In genomic region chr19:32343937-32344737, GRCm38 (mm10) we compare ENCODE assay signal across 8 mouse cellular contexts. TPM values are rescaled to one million over a fixed set of nuclear protein-coding genes. Genes with fewer than 3 reads are reported as not detected.
DNase-seq lines count a peak whose midpoint lies in the region; ATAC-seq lines count a peak whose summit lies in the region.

No protein-coding gene starts in this region.

- 10% methylated on average over 17 of the region's 17 CpGs for WGBS in kidney, embryonic 14.5 days
- 10% methylated on average over 17 of the region's 17 CpGs for WGBS in embryonic facial prominence, embryonic 10.5 days
- WGBS in hindbrain, embryonic 14.5 days: 6% methylated on average over 17 of the region's 17 CpGs
- WGBS in midbrain, embryonic 16.5 days: 5% methylated on average over 17 of the region's 17 CpGs

- no peak overlapping the region; the same call in 1 of the 2 replicates for H3K4me3 ChIP-seq in kidney, embryonic 14.5 days (ENCODE audit: low read length)
- H3K4me3 ChIP-seq in embryonic facial prominence, embryonic 10.5 days: peak overlapping the region; percentile 27
- peak overlapping the region; percentile 22 for H3K4me3 ChIP-seq in hindbrain, embryonic 14.5 days (replicated peaks; ENCODE audit: low read length)
- peak overlapping the region; percentile 20 for H3K4me3 ChIP-seq in midbrain, embryonic 16.5 days (ENCODE audit: low read depth, low read length)

- DNase-seq in kidney, adult 8-10 months: no peak
- no peak for DNase-seq in embryonic facial prominence, embryonic 10.5 days (ENCODE audit: low spot score)
- no peak for DNase-seq in hindbrain, embryonic 14.5 days (ENCODE audit: low spot score)
- no peak for DNase-seq in adrenal gland, postnatal 10 days
- DNase-seq in ovary, postnatal 14 days (ENCODE audit: low spot score): no peak
- DNase-seq in urinary bladder, adult 18-20 months (ENCODE audit: low spot score in 2 of 2): no peak

- no peaks in the 10 kb centered on the region for H3K9me3 ChIP-seq in kidney, embryonic 14.5 days (ENCODE audit: control insufficient read depth, low read length)
- no peaks in the 10 kb centered on the region for H3K9me3 ChIP-seq in embryonic facial prominence, embryonic 10.5 days
- H3K9me3 ChIP-seq in hindbrain, embryonic 14.5 days (ENCODE audit: control insufficient read depth, low read length): no peaks in the 10 kb centered on the region
- H3K9me3 ChIP-seq in midbrain, embryonic 16.5 days (replicated peaks; ENCODE audit: control insufficient read depth, low read length, poor library complexity, severe bottlenecking): no peaks in the 10 kb centered on the region

- ATAC-seq in kidney, embryonic 14.5 days (ENCODE audit: low FRiP score, low TSS enrichment): no peak
- peak; percentile 29; the same call in 1 of the 2 replicates for ATAC-seq in hindbrain, embryonic 14.5 days (ENCODE audit: low FRiP score)
- ATAC-seq in midbrain, embryonic 16.5 days: peak; percentile 59

- H3K4me2 ChIP-seq in kidney, embryonic 14.5 days (replicated peaks; ENCODE audit: low read depth, low read length): peak overlapping the region; percentile 35
- peak overlapping the region; percentile 52 for H3K4me2 ChIP-seq in hindbrain, embryonic 14.5 days (replicated peaks)
- H3K4me2 ChIP-seq in midbrain, embryonic 16.5 days (ENCODE audit: low read length): peak overlapping the region; percentile 44

- no peaks in the 10 kb centered on the region for H3K27me3 ChIP-seq in kidney, embryonic 14.5 days (ENCODE audit: control insufficient read depth, insufficient read depth, low read length)
- no peaks in the 10 kb centered on the region for H3K27me3 ChIP-seq in embryonic facial prominence, embryonic 10.5 days (replicated peaks; ENCODE audit: low read depth, poor library complexity, severe bottlenecking)
- no peaks in the 10 kb centered on the region for H3K27me3 ChIP-seq in hindbrain, embryonic 14.5 days (ENCODE audit: control insufficient read depth, insufficient read depth, low read length)
- H3K27me3 ChIP-seq in midbrain, embryonic 16.5 days (ENCODE audit: control insufficient read depth, insufficient read depth, low read depth, low read length): no peaks in the 10 kb centered on the region

- peaks cover 48% of the 10 kb centered on the region for H3K4me1 ChIP-seq in kidney, embryonic 14.5 days (ENCODE audit: control insufficient read depth, insufficient read depth, low read length)
- peaks cover 60% of the 10 kb centered on the region for H3K4me1 ChIP-seq in embryonic facial prominence, embryonic 10.5 days
- H3K4me1 ChIP-seq in hindbrain, embryonic 14.5 days (replicated peaks; ENCODE audit: control insufficient read depth, insufficient read depth, low read length): peaks cover 21% of the 10 kb centered on the region
- H3K4me1 ChIP-seq in midbrain, embryonic 16.5 days (ENCODE audit: control insufficient read depth, insufficient read depth, low read length): peaks cover 19% of the 10 kb centered on the region

- H3K27ac ChIP-seq in kidney, embryonic 14.5 days (ENCODE audit: low read depth, low read length): peak overlapping the region; percentile 44
- H3K27ac ChIP-seq in embryonic facial prominence, embryonic 10.5 days (replicated peaks): peak overlapping the region; percentile 40
- H3K27ac ChIP-seq in hindbrain, embryonic 14.5 days: peak overlapping the region; percentile 60
- H3K27ac ChIP-seq in midbrain, embryonic 16.5 days (ENCODE audit: low read length): 0 out of 2 replicates have a peak overlapping the region, but pooled peaks have one; percentile 5

- H3K9ac ChIP-seq in kidney, embryonic 14.5 days (ENCODE audit: low read depth, low read length): no peak overlapping the region
- peak overlapping the region; percentile 50 for H3K9ac ChIP-seq in hindbrain, embryonic 14.5 days
- H3K9ac ChIP-seq in midbrain, embryonic 16.5 days (ENCODE audit: low read depth, low read length): 0 out of 2 replicates have a peak overlapping the region, but pooled peaks have one; percentile 8

- no peaks in the 10 kb centered on the region for H3K36me3 ChIP-seq in kidney, embryonic 14.5 days (ENCODE audit: control insufficient read depth, insufficient read depth, low read length)
- H3K36me3 ChIP-seq in embryonic facial prominence, embryonic 10.5 days (replicated peaks): peaks cover 4% of the 10 kb centered on the region
- no peaks in the 10 kb centered on the region for H3K36me3 ChIP-seq in hindbrain, embryonic 14.5 days (replicated peaks; ENCODE audit: control insufficient read depth, insufficient read depth)
- H3K36me3 ChIP-seq in midbrain, embryonic 16.5 days (ENCODE audit: control insufficient read depth, insufficient read depth, low read length): no peaks in the 10 kb centered on the region

RNA-seq across cellular contexts. Expression of gene Sgms1, which starts 45.4 kb away (rescaled TPM):
- 32.1 and 50.8 TPM in 2 replicates for polyA plus RNA-seq in kidney, embryonic 14.5 days (2014; fragmentation: Nextera tagmentation; extraction: Ambion mirVana)
- polyA plus RNA-seq in embryonic facial prominence, embryonic 10.5 days (2016; fragmentation: Nextera tagmentation; extraction: Ambion mirVana): 15.2 and 16.6 TPM in 2 replicates
- polyA plus RNA-seq in hindbrain, embryonic 14.5 days (2014; fragmentation: Nextera tagmentation; extraction: Ambion mirVana): 18.4 and 19.2 TPM in 2 replicates
- 20.2 and 21.5 TPM in 2 replicates for polyA plus RNA-seq in midbrain, embryonic 16.5 days (2015; fragmentation: Nextera tagmentation; extraction: Ambion mirVana)
- total RNA-seq in adrenal gland, postnatal 10 days (2021): 10 to 100 TPM; 56.3 to 58.4 TPM

Comparison
In these comparisons a context has a peak if more than half of its experiments do, and no peak if none do; other contexts are left out.
1. H3K27ac ChIP-seq: peak in every context shown above with its lines; median percentile 60 in hindbrain, embryonic 14.5 days; 44 in kidney, embryonic 14.5 days; 40 in embryonic facial prominence, embryonic 10.5 days; 5 in midbrain, embryonic 16.5 days.